Mouse (Mus musculus) hindbrain, embryonic 14.5 days (tissue): ENCODE measurements at regions not wholly inside any gene's neighbourhood (a gene's known extent, or its start where the extent isn't known, plus 50 kb on each side); places are given as distances from the start of the nearest gene placed in this dataset.

Experiments used
- ATAC-seq: fragments of 200-750 bp; cut with Nextera tagmentation; 2 replicates; pipeline ENCODE4 v1.8.0; 2017; ENCODE audit warnings: moderate number of reproducible peaks, mild to moderate bottlenecking, moderate TSS enrichment, moderate library complexity; ENCODE audit not compliant: low FRiP score
- DNase-seq: peaks from one replicate; pipeline ENCODE4 v3.0.0-alpha.2; 2015; ENCODE audit warnings: low spot score
- H3K27ac ChIP-seq: fragments of 300-500 bp; sonication (generic); 2 replicates; pipeline ENCODE4 v1.5.1; 2014; ENCODE audit warnings: mild to moderate bottlenecking, moderate library complexity
- H3K27me3 ChIP-seq: fragments of 300-500 bp; sonication (generic); 2 replicates; pipeline ENCODE4 v1.6.1; 2014; ENCODE audit warnings: mild to moderate bottlenecking, low read length, mixed read lengths; ENCODE audit not compliant: control insufficient read depth, insufficient read depth
- H3K36me3 ChIP-seq: fragments of 300-500 bp; sonication (generic); replicated peaks from 2 replicates; pipeline ENCODE4 v1.6.1; 2014; ENCODE audit not compliant: control insufficient read depth, insufficient read depth
- H3K4me1 ChIP-seq: fragments of 300-500 bp; sonication (generic); replicated peaks from 2 replicates; pipeline ENCODE4 v1.6.1; 2014; ENCODE audit warnings: antibody characterized with exemption, low read length, mixed read lengths; ENCODE audit not compliant: control insufficient read depth, insufficient read depth
- H3K4me2 ChIP-seq: fragments of 300-500 bp; sonication (generic); replicated peaks from 2 replicates; pipeline ENCODE4 v1.6.1; 2014; ENCODE audit warnings: mild to moderate bottlenecking, moderate library complexity
- H3K4me3 ChIP-seq: fragments of 300-500 bp; sonication (generic); replicated peaks from 2 replicates; pipeline ENCODE4 v1.5.1; 2014; ENCODE audit warnings: mild to moderate bottlenecking, low read length
- H3K9ac ChIP-seq: fragments of 300-500 bp; sonication (generic); 2 replicates; pipeline ENCODE4 v1.6.1; 2014
- H3K9me3 ChIP-seq: fragments of 300-500 bp; sonication (generic); 2 replicates; pipeline ENCODE4 v1.6.1; 2016; ENCODE audit warnings: low read length; ENCODE audit not compliant: control insufficient read depth
- WGBS: fragments of 180-500 bp; shearing (Covaris S2); extraction: QIAGEN DNeasy Blood & Tissue Kit; methylation state at CpG from one replicate; pipeline ENCODE4 v1.1.7; 2014; 5-methylcytosine and 5-hydroxymethylcytosine counted together

DNA sequence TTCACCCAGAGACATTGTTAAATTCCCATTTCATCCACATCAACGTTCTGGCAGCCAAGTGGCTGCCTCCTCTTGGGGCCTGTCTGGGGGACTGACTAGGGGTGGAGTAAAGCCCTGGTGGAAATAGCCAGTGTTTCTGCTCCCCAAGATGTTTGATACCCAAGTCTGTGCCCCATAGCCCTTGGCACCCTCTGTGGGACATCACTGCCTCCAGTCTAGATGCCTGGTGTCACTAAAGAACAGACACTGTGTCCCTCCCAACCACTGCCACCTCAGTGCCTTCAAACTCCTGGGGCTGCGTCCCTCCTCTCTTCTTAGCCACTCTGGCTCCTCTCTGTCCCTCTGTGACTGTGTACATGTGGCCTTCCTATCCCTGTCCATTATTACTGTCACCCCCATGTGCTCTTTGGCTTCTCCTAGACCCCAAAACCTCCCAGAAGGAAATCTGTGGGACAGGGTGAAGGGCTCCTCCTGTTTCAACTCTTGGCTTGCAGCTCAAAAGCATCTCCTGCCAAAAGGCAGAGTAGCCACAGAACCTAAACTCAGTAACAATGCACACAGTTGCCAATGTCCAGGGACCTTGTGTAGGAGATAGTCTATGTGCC is 224.8 kb upstream of the Irx4 start:
- no peaks in the 10 kb centered on the region for H3K9me3 ChIP-seq
- H3K4me1 ChIP-seq, result peaks cover 13% of the 10 kb centered on the region
- WGBS, result 15% methylated on average over 2 of the region's 2 CpGs
- no peak overlapping the region for H3K4me2 ChIP-seq
- peak overlapping the region; percentile 65 for H3K27ac ChIP-seq
- DNase-seq (no peak), ATAC-seq (peak; percentile 31; the same call in 1 of the 2 replicates)
- no peak overlapping the region for H3K4me3 ChIP-seq
- H3K9ac ChIP-seq, result no peak overlapping the region
- H3K36me3 ChIP-seq, result no peaks in the 10 kb centered on the region
- peaks cover 6% of the 10 kb centered on the region; the same call in 1 of the 2 replicates for H3K27me3 ChIP-seq

DNA sequence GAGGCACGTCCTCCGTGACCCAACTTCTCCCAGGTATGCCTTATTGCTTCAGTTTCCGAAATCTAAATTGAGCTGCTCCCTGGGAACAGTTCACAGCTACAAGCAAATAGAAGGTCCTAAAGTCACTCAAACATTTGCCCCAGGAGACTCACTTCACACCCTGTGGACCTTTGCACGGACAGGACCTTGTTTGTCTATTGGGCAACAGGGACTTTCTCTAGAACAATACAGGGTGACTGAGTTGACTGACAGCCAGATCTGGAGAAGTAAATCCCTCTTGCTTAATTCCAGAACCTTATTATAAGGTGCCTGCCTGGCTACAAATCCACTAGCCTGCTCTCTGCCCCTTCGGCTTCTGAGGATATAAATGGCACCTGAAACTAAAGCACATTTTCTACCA is 220.5 kb upstream of the Irx4 start:
- no peaks in the 10 kb centered on the region for H3K36me3 ChIP-seq
- H3K4me3 ChIP-seq, result no peak overlapping the region
- no peak for ATAC-seq
- H3K27me3 ChIP-seq, result peaks cover 6% of the 10 kb centered on the region; the same call in 1 of the 2 replicates
- no peak overlapping the region for H3K4me2 ChIP-seq
- H3K9me3 ChIP-seq, result no peaks in the 10 kb centered on the region
- H3K9ac ChIP-seq, result no peak overlapping the region
- H3K4me1 ChIP-seq, result peaks cover 31% of the 10 kb centered on the region
- DNase-seq, result no peak
- H3K27ac ChIP-seq, result no peak overlapping the region
- WGBS, result 94% methylated on average over 5 of the region's 5 CpGs

DNA sequence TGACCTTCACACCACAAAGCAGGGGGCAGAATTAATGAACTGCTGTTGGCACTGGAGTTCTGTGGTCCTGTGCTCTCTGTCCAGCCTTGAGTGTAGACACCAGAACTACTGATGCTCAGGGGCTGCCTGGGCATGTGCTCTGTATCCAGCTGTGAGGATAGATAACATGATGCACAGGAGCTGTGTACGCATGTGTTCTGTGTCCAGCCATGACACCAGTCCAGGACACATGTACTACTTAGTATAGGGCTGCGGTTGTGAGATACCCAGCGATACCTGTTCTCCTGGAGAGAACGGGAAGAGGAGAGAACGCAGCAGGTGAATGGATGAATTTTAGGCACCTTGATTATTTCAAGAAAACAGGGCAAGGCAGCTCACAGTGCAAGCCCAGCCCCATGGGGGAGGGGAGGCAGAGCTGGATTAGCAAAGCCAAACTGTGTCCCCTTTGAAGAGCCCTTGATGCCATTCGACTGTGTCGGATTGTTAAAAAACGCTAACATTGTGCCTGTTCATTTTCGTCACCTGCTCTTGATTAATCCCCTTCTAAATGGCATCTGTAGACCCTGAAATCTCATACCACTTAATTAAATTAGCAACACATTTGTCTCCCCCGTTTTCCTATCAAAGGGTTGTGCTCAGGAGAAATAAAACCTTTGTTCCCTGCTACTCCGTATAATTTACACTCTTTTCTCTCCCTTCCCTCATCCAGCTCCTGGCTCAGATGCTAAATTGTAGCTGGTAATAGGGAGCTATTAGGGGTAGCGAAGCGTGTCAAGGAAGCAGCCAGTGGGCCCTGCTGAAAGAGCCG is 218.8 kb upstream of the Irx4 start:
- peak; percentile 29 for DNase-seq
- Histone ChIP-seq H3K9ac (no peak overlapping the region), H3K27ac (peak overlapping the region; percentile 3; the same call in 1 of the 2 replicates), H3K36me3 (no peaks in the 10 kb centered on the region), H3K4me1 (peaks cover 19% of the 10 kb centered on the region), H3K9me3 (no peaks in the 10 kb centered on the region), H3K27me3 (peaks cover 4% of the 10 kb centered on the region; the same call in 1 of the 2 replicates), H3K4me3 (no peak overlapping the region), H3K4me2 (no peak overlapping the region; the same call in 1 of the 2 replicates)
- WGBS, result 28% methylated on average over 14 of the region's 14 CpGs
- peak; percentile 75 for ATAC-seq

DNA sequence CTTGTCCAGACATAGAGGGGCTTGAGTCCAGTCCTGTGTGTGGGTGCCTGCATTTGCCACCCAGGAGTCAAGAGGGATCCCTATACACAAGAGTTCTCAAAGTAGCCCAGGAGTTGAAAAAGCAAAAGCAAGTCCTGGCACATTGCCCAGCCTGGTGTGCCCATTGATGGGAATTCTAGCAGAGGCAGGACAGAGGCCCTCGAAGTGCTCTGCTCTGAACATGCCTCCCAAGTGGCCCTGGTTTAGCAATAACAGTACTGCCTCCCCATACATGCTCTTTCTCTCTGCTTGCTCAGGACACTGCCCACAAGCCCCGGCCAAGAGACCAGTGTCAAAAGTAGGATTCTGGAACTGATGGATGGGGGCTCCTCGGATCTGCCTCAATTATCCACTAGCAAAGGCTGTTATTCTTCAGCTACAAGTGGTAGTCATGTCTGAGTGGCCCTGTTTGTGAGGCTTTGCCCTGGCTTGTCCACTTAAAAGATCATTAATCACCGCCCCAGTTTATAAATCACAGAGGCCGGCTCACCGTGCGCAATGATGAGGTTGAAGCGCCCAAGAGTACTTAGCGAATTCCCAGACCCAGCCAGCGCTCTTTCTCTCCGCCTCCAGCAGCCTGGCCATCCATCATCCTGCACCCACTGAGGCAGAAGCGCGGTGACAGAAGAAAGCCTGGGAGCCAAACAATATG is 190.3 kb upstream of the Irx4 start:
- DNase-seq (peak; percentile 65), ATAC-seq (peak; percentile 77; the same call in 1 of the 2 replicates)
- Histone ChIP-seq H3K4me1 (peaks cover 22% of the 10 kb centered on the region), H3K9ac (0 out of 2 replicates have a peak overlapping the region, but pooled peaks have one; percentile 20), H3K27ac (peak overlapping the region; percentile 55), H3K27me3 (peaks cover 18% of the 10 kb centered on the region; the same call in 1 of the 2 replicates), H3K4me3 (no peak overlapping the region), H3K36me3 (no peaks in the 10 kb centered on the region), H3K9me3 (no peaks in the 10 kb centered on the region), H3K4me2 (peak overlapping the region; percentile 22)
- 30% methylated on average over 13 of the region's 13 CpGs for WGBS

DNA sequence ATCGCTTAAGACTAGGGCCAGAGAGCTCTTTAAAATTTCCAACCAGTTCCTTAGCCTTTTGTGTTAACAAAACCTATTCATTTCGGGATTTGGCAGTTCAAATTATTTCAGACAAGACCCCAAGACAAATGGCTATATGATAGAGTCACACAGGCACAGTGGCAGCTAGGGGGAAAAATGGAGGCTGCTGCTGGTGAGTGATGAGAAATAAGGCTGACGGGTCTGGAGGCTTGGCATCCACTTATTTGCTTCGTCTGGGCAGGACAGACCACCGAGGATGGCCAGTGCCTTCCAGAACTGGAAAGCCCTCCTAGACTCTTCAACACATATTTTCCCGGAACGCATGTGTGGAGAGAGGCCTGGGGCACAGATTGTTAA is 189.8 kb upstream of the Irx4 start:
- WGBS, result 22% methylated on average over 7 of the region's 7 CpGs
- Histone ChIP-seq H3K4me1 (peaks cover 22% of the 10 kb centered on the region), H3K36me3 (no peaks in the 10 kb centered on the region), H3K4me2 (peak overlapping the region; percentile 22), H3K27ac (peak overlapping the region; percentile 55), H3K4me3 (no peak overlapping the region), H3K9ac (0 out of 2 replicates have a peak overlapping the region, but pooled peaks have one; percentile 20), H3K9me3 (no peaks in the 10 kb centered on the region), H3K27me3 (peaks cover 18% of the 10 kb centered on the region; the same call in 1 of the 2 replicates)
- peak; percentile 33 for DNase-seq
- 0 out of 2 replicates have a peak, but pooled peaks have one; percentile 33 for ATAC-seq

DNA sequence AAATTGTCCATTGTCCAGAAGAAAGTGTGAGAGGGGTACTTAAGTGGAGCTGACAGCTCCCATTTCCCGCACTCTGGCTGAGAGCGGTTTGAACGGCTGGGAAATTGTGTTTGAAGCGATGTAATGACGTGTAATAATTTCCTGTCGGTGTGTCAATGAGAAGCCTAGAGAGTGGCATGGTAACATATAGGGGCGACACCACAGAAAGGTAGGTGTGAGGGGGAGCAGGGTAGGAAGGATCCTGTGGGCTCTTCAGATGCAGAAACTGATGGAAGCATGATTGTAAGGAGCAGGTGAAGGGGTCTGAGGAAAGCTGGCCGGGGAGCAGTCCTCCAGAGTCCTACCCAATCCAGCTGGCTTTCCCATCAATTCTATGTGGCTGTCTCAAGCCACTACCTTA is 189.2 kb upstream of the Irx4 start:
- H3K9ac ChIP-seq, result 0 out of 2 replicates have a peak overlapping the region, but pooled peaks have one; percentile 20
- H3K27me3 ChIP-seq, result peaks cover 14% of the 10 kb centered on the region; the same call in 1 of the 2 replicates
- H3K4me1 ChIP-seq, result peaks cover 22% of the 10 kb centered on the region
- no peak for ATAC-seq
- no peaks in the 10 kb centered on the region for H3K9me3 ChIP-seq
- peak overlapping the region; percentile 55; the same call in 1 of the 2 replicates for H3K27ac ChIP-seq
- no peak overlapping the region for H3K4me3 ChIP-seq
- WGBS, result 34% methylated on average over 8 of the region's 8 CpGs
- no peak for DNase-seq
- no peak overlapping the region for H3K4me2 ChIP-seq
- no peaks in the 10 kb centered on the region for H3K36me3 ChIP-seq

DNA sequence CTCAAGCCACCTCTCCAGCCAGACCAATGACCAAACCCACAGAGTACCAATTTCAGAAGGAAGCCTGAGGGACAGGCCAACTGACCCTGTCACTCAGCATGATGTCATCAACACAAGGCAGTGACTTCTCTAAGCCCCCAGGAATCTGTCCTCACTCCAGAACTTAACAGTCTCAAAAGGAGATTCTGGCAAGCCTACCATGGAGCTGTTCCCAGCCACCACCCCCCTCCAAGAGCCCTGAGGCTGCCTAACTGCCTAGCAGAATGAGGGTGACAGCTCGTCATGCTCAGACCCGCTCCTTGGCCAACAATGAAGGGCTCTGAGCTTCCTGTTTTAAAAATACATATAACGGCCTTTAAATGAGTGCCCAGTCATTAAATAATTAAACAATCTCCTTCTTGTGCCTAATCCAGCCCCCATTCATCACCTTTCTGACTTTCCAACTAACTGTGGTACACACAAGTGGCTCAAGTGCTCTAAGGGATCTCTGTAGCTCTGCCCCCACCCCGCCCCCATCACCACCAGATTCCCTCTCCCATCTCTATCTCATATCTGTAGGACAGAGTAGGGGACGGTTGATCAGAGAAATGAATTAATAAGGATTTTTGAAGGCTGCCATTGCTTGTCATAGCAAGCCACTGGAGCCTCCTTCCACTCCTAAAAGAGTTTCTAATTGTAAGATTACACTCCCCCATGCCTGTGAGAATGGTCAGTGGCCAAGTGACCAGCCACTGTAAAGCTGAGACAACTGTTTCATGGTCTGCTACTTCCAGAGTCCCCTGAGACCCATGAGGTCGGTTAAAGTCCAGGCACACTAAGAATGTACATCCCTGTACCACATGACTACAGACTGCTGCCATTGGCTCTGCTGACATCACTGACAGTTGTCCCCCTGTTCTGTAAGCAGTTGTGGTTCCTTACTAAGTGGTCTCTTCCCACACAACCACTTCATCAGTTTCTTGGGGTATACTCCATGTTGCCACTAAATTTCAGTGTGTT is 188.1 kb upstream of the Irx4 start:
- Histone ChIP-seq H3K4me3 (no peak overlapping the region), H3K9ac (no peak overlapping the region), H3K9me3 (no peaks in the 10 kb centered on the region), H3K36me3 (no peaks in the 10 kb centered on the region), H3K4me2 (no peak overlapping the region), H3K4me1 (peaks cover 22% of the 10 kb centered on the region), H3K27me3 (peaks cover 5% of the 10 kb centered on the region; the same call in 1 of the 2 replicates), H3K27ac (no peak overlapping the region)
- DNase-seq, result no peak
- no peak for ATAC-seq
- WGBS, result 57% methylated on average over 6 of the region's 6 CpGs

DNA sequence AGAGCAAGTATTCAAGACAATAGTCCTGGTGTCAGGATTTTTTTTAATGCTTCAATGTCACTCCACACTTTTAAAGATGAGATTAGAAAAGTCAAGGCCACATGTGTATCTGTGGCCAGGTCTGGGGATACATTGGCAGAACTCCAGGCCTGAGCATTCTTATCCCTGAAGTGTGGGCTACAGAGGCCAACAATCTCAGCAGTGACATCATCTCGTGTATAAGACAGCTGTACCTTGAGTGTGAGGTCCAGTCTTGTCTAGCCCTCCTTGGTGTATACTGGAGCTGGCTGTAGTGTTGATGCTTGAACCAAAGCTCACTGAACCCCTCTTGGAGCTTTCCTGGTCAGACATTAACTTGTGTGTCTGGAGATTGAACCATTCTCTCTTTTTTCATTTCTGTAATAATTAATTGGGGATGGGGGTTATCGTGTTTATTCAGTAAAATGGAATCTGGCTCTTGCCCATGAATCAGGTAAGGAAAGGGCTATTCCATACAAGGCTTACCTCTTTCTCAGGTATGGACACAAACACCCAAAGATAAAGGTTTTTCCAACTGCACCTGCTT is 182.3 kb upstream of the Irx4 start:
- H3K4me2 ChIP-seq, result no peak overlapping the region
- WGBS, result 68% methylated on average over 2 of the region's 2 CpGs
- H3K36me3 ChIP-seq, result no peaks in the 10 kb centered on the region
- H3K27ac ChIP-seq, result no peak overlapping the region
- DNase-seq (no peak), ATAC-seq (no peak)
- H3K4me1 ChIP-seq, result no peaks in the 10 kb centered on the region
- no peak overlapping the region for H3K9ac ChIP-seq
- H3K27me3 ChIP-seq, result no peaks in the 10 kb centered on the region
- H3K4me3 ChIP-seq, result no peak overlapping the region
- H3K9me3 ChIP-seq, result no peaks in the 10 kb centered on the region
